Mouse (Mus musculus): Measurements from ENCODE around the gene Kdsr.
A peak's percentile ranks its signal among the peaks of the same experiment; 100 is the strongest.

Gene Kdsr

GRCm38 (mm10) chr1:106695649-106696048 lies 63.9 kb downstream of the Kdsr start:
- peak; percentile 36 to 55 for DNase-seq (ENCODE audit: low spot score in 2 of 2)

GRCm38 (mm10) chr1:106694316-106694715 lies 65.2 kb downstream of the Kdsr start:
- no peak for DNase-seq (ENCODE audit: low spot score in 2 of 2)

- no peak for DNase-seq (ENCODE audit: low spot score in 2 of 2)
These were observed 66.9 kb downstream of the Kdsr start for GRCm38 (mm10) chr1:106692599-106692998.

- no peak for DNase-seq (ENCODE audit: low spot score in 2 of 2)
These were observed 68.6 kb downstream of the Kdsr start for GRCm38 (mm10) chr1:106690887-106691286.

- no peak for DNase-seq (ENCODE audit: low spot score in 2 of 2)
These were observed 71.4 kb downstream of the Kdsr start for GRCm38 (mm10) chr1:106688161-106688516.

GRCm38 (mm10) chr1:106687435-106688160 lies 71.9 kb downstream of the Kdsr start:
- no peak for DNase-seq (ENCODE audit: low spot score in 2 of 2)

- no peak for DNase-seq (ENCODE audit: low spot score in 2 of 2)
These were observed 73.8 kb downstream of the Kdsr start for GRCm38 (mm10) chr1:106685702-106686101.

- no peak for DNase-seq (ENCODE audit: low spot score in 2 of 2)
These were observed 75.0 kb downstream of the Kdsr start for GRCm38 (mm10) chr1:106684546-106684945.

- no peak for DNase-seq (ENCODE audit: low spot score in 2 of 2)
These were observed 76.7 kb downstream of the Kdsr start for GRCm38 (mm10) chr1:106682829-106683228.

- DNase-seq (ENCODE audit: low spot score in 2 of 2): no peak
These were observed 79.6 kb downstream of the Kdsr start for GRCm38 (mm10) chr1:106679800-106680515.

GRCm38 (mm10) chr1:106678060-106678478 lies 81.5 kb downstream of the Kdsr start:
- DNase-seq (ENCODE audit: low spot score in 2 of 2): no peak
